Mouse (Mus musculus) B cell, adult 67 days (primary cell): Measurements from ENCODE around the gene Pdcd5. TPM values are rescaled to one million over a fixed set of nuclear protein-coding genes. Genes with fewer than 3 reads are reported as not detected.

Source experiments
- total RNA-seq, 2 experiments: library from RNA; stranded (reverse); gene quantifications; 4 replicates each; pipeline ENCODE4 v1.2.4; 2023

Gene Pdcd5
- total RNA-seq, result 10 to 100 TPM; 49.4 to 53.5 TPM

GRCm38 (mm10) chr7:35647101-35647698 is at the start of gene Pdcd5:
TSS of gene Pdcd5 (minus strand) at chr7:35647521.

Other genes starting within 250 kb of the Pdcd5 start
- not detected for gene Slc7a9, start 198.7 kb downstream of the Pdcd5 start, total RNA-seq
- not detected for gene Tdrd12, start 109.8 kb downstream of the Pdcd5 start, total RNA-seq
- gene Nudt19, start 91.2 kb downstream of the Pdcd5 start, total RNA-seq, result 10 to 100 TPM; 26.4 to 32.5 TPM
- under 1 TPM in 1 of 2 experiments, not detected in 1; 0.09 TPM for gene Rgs9bp, start 61.9 kb downstream of the Pdcd5 start, total RNA-seq
- 10 to 100 TPM; 43.7 to 51.3 TPM for gene Ankrd27, start 61.3 kb downstream of the Pdcd5 start, total RNA-seq
- 10 to 100 TPM; 50.6 to 56.5 TPM for gene Dpy19l3, start 106.9 kb upstream of the Pdcd5 start, total RNA-seq
- gene Zfp507, start 155.5 kb upstream of the Pdcd5 start, total RNA-seq, result 10 to 100 TPM; 72.7 to 72.8 TPM